Comparison of ENCODE assay signal across 8 mouse cellular contexts in the genomic region with DNA sequence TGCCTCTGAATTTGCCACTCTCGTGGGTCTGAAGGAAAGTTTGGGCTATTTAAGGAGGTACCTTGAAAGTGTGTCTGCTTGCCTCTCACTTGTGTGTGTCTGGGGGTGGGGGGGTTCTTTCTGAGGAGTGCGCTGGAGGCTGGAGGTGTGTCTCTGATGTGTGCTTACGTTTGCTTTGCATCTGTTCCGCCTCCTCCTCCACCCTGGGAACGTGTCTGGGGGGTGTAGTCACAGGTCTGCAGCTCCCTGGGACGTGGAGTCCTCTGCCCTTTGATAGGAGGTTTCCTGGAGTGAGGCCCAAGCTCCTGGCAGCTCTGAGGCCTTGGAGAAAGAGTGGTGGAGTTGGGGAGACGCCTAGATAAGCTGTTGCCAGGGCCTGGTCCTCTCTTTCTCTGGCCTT. TPM values are rescaled to one million over a fixed set of nuclear protein-coding genes. Genes with fewer than 3 reads are reported as not detected.
A peak's percentile ranks its signal among the peaks of the same experiment; 100 is the strongest.
DNase-seq lines count a peak whose midpoint lies in the region; ATAC-seq and TF ChIP-seq lines count a peak whose summit lies in the region.

No protein-coding gene starts in this region.

- H3K27ac ChIP-seq in forebrain, postnatal 0 days (ENCODE audit: low read depth, low read length), result peak overlapping the region; percentile 66
- peak overlapping the region; percentile 88 for H3K27ac ChIP-seq in hindbrain, embryonic 13.5 days
- peak overlapping the region; percentile 99 for H3K27ac ChIP-seq in limb, embryonic 15.5 days
- peak overlapping the region; percentile 76 for H3K27ac ChIP-seq in midbrain, embryonic 15.5 days

- peak; percentile 79 for DNase-seq in 3T3-L1 (ENCODE audit: low read depth, low spot score)
- peak; percentile 92 for DNase-seq in adrenal gland, postnatal 10 days
- no peak for DNase-seq in forebrain, postnatal 0 days
- no peak for DNase-seq in spleen, adult 12 weeks (ENCODE audit: low spot score)
- no peak for DNase-seq in left cerebral cortex, postnatal 25 days (ENCODE audit: low spot score in 2 of 2)

- ATAC-seq in forebrain, postnatal 0 days, result no peak
- ATAC-seq in hindbrain, embryonic 13.5 days (ENCODE audit: low FRiP score), result no peak
- ATAC-seq in limb, embryonic 15.5 days (ENCODE audit: insufficient number of reproducible peaks, low FRiP score, low TSS enrichment, low read depth), result no peak
- ATAC-seq in midbrain, embryonic 15.5 days (replicated peaks), result no peak

- H3K27me3 ChIP-seq in forebrain, postnatal 0 days (ENCODE audit: insufficient read depth, low read length), result no peaks in the 10 kb centered on the region
- H3K27me3 ChIP-seq in hindbrain, embryonic 13.5 days, result no peaks in the 10 kb centered on the region
- H3K27me3 ChIP-seq in limb, embryonic 15.5 days, result no peaks in the 10 kb centered on the region
- no peaks in the 10 kb centered on the region for H3K27me3 ChIP-seq in midbrain, embryonic 15.5 days (replicated peaks)

- 0 out of 2 replicates have a peak overlapping the region, but pooled peaks have one; percentile 3 for H3K4me3 ChIP-seq in forebrain, postnatal 0 days (ENCODE audit: low read depth, low read length)
- H3K4me3 ChIP-seq in hindbrain, embryonic 13.5 days, result peak overlapping the region; percentile 90
- H3K4me3 ChIP-seq in limb, embryonic 15.5 days, result peak overlapping the region; percentile 98
- H3K4me3 ChIP-seq in midbrain, embryonic 15.5 days, result peak overlapping the region; percentile 84; the same call in 1 of the 2 replicates

- 7% methylated on average over 7 of the region's 7 CpGs for WGBS in forebrain, postnatal 0 days
- WGBS in hindbrain, embryonic 13.5 days, result 12% methylated on average over 7 of the region's 7 CpGs
- WGBS in limb, embryonic 15.5 days, result 5% methylated on average over 7 of the region's 7 CpGs
- 11% methylated on average over 7 of the region's 7 CpGs for WGBS in midbrain, embryonic 15.5 days

- H3K9ac ChIP-seq in forebrain, postnatal 0 days, result 0 out of 2 replicates have a peak overlapping the region, but pooled peaks have one; percentile 10
- peak overlapping the region; percentile 98 for H3K9ac ChIP-seq in hindbrain, embryonic 13.5 days
- no peak overlapping the region for H3K9ac ChIP-seq in limb, embryonic 15.5 days
- H3K9ac ChIP-seq in midbrain, embryonic 15.5 days, result peak overlapping the region; percentile 25; the same call in 1 of the 2 replicates

- peaks cover 51% of the 10 kb centered on the region for H3K4me1 ChIP-seq in forebrain, postnatal 0 days (ENCODE audit: insufficient read depth)
- peaks cover 82% of the 10 kb centered on the region for H3K4me1 ChIP-seq in hindbrain, embryonic 13.5 days (replicated peaks)
- peaks cover 82% of the 10 kb centered on the region for H3K4me1 ChIP-seq in limb, embryonic 15.5 days
- H3K4me1 ChIP-seq in midbrain, embryonic 15.5 days, result peaks cover 76% of the 10 kb centered on the region

- H3K9me3 ChIP-seq in forebrain, postnatal 0 days (ENCODE audit: low read length), result no peaks in the 10 kb centered on the region
- H3K9me3 ChIP-seq in hindbrain, embryonic 13.5 days, result no peaks in the 10 kb centered on the region
- no peaks in the 10 kb centered on the region for H3K9me3 ChIP-seq in limb, embryonic 15.5 days
- no peaks in the 10 kb centered on the region for H3K9me3 ChIP-seq in midbrain, embryonic 15.5 days

- peak overlapping the region; percentile 93 for H3K4me2 ChIP-seq in forebrain, postnatal 0 days (ENCODE audit: low read depth)
- H3K4me2 ChIP-seq in hindbrain, embryonic 13.5 days, result peak overlapping the region; percentile 99
- H3K4me2 ChIP-seq in limb, embryonic 15.5 days, result peak overlapping the region; percentile 81
- peak overlapping the region; percentile 93 for H3K4me2 ChIP-seq in midbrain, embryonic 15.5 days

- 0 out of 2 replicates have a peak, but pooled peaks cover 3% of the 10 kb centered on the region for H3K36me3 ChIP-seq in forebrain, postnatal 0 days (ENCODE audit: insufficient read depth)
- H3K36me3 ChIP-seq in hindbrain, embryonic 13.5 days, result no peaks in the 10 kb centered on the region
- peaks cover 10% of the 10 kb centered on the region for H3K36me3 ChIP-seq in limb, embryonic 15.5 days
- H3K36me3 ChIP-seq in midbrain, embryonic 15.5 days (replicated peaks), result no peaks in the 10 kb centered on the region

- intact Hi-C loops in left cerebral cortex, postnatal 25 days (cut with DNase I), result no loop called here

- TF ChIP-seq CTCF in forebrain, postnatal 0 days (IDR thresholded peaks at IDR 0.05; ENCODE audit: low read depth), result no peak

RNA-seq across cellular contexts. Expression of a gene that starts 4.8 kb away (rescaled TPM):
- total RNA-seq in adrenal gland, postnatal 10 days (2021), result 10 to 100 TPM; 64.6 to 72.6 TPM
- 29.2 and 38.7 TPM in 2 replicates for total RNA-seq in forebrain, postnatal 0 days (2014; rRNA removed)
- 9.3 and 13.0 TPM in 2 replicates for polyA plus RNA-seq in forebrain, postnatal 0 days (2015; fragmentation: Nextera tagmentation; extraction: Ambion mirVana)
- 8.6 TPM in 2 replicates for polyA plus RNA-seq in hindbrain, embryonic 13.5 days (2015; fragmentation: Nextera tagmentation; extraction: Ambion mirVana)
- 16.8 and 18.5 TPM in 2 replicates for polyA plus RNA-seq in limb, embryonic 15.5 days (2015; fragmentation: Nextera tagmentation; extraction: Ambion mirVana)
- 12.5 and 13.0 TPM in 2 replicates for polyA plus RNA-seq in midbrain, embryonic 15.5 days (2015; fragmentation: Nextera tagmentation; extraction: Ambion mirVana)
- 10 to 100 TPM; 60.3 to 60.9 TPM for total RNA-seq in left cerebral cortex, postnatal 25 days (2021)

RNA-seq across cellular contexts. Expression of a gene that starts 32.7 kb away (rescaled TPM):
- total RNA-seq in adrenal gland, postnatal 10 days (2021), result not detected
- not detected in 2 replicates for total RNA-seq in forebrain, postnatal 0 days (2014; rRNA removed)
- not detected in 2 replicates for polyA plus RNA-seq in forebrain, postnatal 0 days (2015; fragmentation: Nextera tagmentation; extraction: Ambion mirVana)
- not detected in 2 replicates for polyA plus RNA-seq in hindbrain, embryonic 13.5 days (2015; fragmentation: Nextera tagmentation; extraction: Ambion mirVana)
- 0.37 and 0.45 TPM in 2 replicates for polyA plus RNA-seq in limb, embryonic 15.5 days (2015; fragmentation: Nextera tagmentation; extraction: Ambion mirVana)
- polyA plus RNA-seq in midbrain, embryonic 15.5 days (2015; fragmentation: Nextera tagmentation; extraction: Ambion mirVana), result not detected in 2 replicates
- total RNA-seq in left cerebral cortex, postnatal 25 days (2021), result not detected

RNA-seq across cellular contexts. Expression of a gene that starts 46.5 kb away (rescaled TPM):
- total RNA-seq in adrenal gland, postnatal 10 days (2021), result not detected
- not detected in 2 replicates for total RNA-seq in forebrain, postnatal 0 days (2014; rRNA removed)
- polyA plus RNA-seq in forebrain, postnatal 0 days (2015; fragmentation: Nextera tagmentation; extraction: Ambion mirVana), result not detected in 2 replicates
- polyA plus RNA-seq in hindbrain, embryonic 13.5 days (2015; fragmentation: Nextera tagmentation; extraction: Ambion mirVana), result not detected in 2 replicates
- not detected in 2 replicates for polyA plus RNA-seq in limb, embryonic 15.5 days (2015; fragmentation: Nextera tagmentation; extraction: Ambion mirVana)
- polyA plus RNA-seq in midbrain, embryonic 15.5 days (2015; fragmentation: Nextera tagmentation; extraction: Ambion mirVana), result not detected in 2 replicates
- total RNA-seq in left cerebral cortex, postnatal 25 days (2021), result not detected

Comparison
In these comparisons a context has a peak if more than half of its experiments do, and no peak if none do; other contexts are left out.
1. DNase-seq: peak in 3T3-L1 (single experiment) and adrenal gland, postnatal 10 days (single experiment); none in forebrain, postnatal 0 days (single experiment), spleen, adult 12 weeks (single experiment) and left cerebral cortex, postnatal 25 days (0 of 2).
2. H3K4me3 ChIP-seq: peak in every context shown above with its lines; median percentile 98 in limb, embryonic 15.5 days; 90 in hindbrain, embryonic 13.5 days; 84 in midbrain, embryonic 15.5 days; 3 in forebrain, postnatal 0 days.
3. Peak in every context shown above with its lines, with median percentiles within 50 percentile points of each other: H3K27ac ChIP-seq and H3K4me2 ChIP-seq.